Mouse (Mus musculus): ENCODE measurements around the gene Wfdc17.

The Wfdc17 gene

GRCm38 (mm10) chr11:83740443-83740991 is 36.7 kb downstream of the Wfdc17 start:
- no peak for DNase-seq (ENCODE audit: low spot score in 2 of 2)

DNA sequence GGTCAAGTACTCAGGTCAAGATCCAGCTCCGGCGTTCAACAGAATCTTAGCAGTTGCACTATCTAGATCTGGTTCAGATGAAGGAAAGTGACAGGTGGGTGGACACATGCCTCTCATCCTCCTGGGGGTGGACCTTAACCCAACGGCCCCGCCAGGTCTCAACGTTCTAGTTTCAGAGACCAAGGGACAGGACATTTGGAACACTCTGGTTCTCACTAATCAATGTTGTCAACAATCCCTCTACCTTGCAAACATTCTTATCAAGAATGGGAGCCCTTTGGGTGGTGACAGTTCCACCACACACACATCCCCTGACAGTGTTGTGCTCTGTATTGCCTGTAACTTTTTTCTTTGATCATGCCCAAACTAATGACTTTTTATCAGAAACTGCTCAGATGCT is 38.0 kb downstream of the Wfdc17 start:
- DNase-seq (ENCODE audit: low spot score in 2 of 2): no peak

- DNase-seq (ENCODE audit: low spot score in 2 of 2): no peak
Measured at GRCm38 (mm10) chr11:83742731-83743355, 39.1 kb downstream of the Wfdc17 start.

- no peak for DNase-seq (ENCODE audit: low spot score in 2 of 2)
Measured at GRCm38 (mm10) chr11:83743525-83743924, 39.7 kb downstream of the Wfdc17 start.

DNA sequence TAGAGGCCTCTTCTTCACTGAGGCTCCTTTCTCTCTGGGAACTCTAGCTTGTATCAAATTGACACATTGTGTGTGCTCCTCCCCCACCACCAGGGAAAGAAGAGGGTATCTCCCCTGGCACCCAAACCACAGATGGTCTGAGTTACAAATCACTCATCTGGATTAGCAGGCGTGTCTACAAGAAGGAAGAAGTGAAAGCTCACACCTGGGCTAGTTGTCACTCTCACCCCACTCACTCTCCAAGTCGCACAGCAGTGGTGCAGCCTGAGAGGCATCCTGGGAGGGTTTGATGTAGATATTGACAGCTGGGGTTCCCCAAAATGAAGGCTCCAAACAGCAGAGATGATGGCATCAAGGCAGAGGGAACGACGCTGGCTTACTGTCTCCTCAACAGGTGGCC is 42.4 kb downstream of the Wfdc17 start:
- no peak for DNase-seq (ENCODE audit: low spot score in 2 of 2)

- no peak for DNase-seq (ENCODE audit: low spot score in 2 of 2)
Measured at GRCm38 (mm10) chr11:83746681-83747080, 42.9 kb downstream of the Wfdc17 start, which contains the start of gene Wfdc21. Wfdc21 (plus strand) TSS chr11:83746940.

DNA sequence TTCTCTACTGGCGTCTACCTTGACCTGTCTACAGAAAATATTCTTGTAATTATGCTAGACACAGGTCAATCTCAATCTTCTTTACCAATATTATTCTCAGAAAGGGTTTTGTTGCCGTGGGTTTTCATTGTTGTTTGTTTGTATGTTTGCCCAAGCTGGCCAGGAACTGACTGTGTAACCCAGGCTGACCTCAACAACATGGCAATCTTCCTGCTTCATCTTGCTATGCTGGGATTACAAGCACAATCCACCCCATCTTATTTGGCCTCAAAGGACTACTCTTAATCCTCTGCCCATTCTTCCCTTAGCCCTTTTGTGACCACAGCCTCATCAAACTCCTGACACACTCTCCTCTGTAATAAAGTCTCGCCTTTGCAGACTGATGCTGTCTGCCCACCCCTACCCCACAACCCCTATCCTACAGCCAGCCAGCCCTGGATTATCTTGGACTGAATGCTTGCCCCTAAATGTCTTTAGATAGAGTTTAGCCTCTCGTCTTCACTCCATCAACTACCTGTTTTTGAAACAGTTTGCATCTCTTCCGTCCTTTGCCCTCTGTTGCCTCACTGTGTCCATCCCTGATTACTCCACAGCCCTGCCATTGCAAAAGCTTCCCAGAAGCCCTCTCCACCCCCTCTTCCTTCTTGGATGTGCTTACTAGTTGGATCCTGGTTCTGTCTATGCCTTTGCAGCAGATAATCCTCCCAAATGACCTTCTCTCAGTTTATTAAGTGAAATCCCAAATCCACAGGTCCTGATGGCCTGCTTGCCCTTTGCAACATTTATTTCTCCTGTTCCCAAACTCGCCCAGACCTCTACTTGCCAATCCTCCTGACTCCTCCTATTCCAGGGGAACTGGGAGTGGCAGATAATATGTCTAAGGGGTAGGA is 43.8 kb downstream of the Wfdc17 start:
- no peak for DNase-seq (ENCODE audit: low spot score in 2 of 2)

DNA sequence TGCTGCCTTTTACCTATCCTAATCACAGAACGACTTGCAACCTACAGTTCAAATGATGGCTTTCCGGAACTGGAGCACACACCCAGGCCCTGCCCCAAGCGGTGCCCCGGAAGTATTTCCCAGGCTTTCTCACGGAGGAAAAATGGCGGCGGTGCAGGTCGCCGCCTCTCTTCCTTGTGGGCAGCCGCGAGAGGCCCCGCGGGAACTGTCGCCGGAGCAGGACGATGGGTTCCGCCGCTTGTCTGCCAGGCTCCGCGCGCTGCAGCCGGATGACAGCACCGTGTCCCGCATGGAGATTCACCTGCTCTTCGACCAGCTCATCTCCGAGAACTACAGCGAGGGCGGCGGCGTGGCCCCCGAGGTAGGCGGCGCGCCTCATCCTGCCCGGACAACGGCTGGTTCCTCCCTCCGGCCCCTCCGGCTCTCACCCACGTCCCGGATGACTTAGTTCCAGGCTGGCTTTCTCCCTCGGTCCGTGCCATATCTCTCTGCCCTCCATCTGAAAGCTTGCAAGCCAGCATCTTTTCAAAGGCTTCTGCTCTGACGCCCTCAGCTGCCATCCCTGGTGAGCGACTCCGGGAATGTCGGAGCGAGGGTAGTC is 49.9 kb downstream of the Wfdc17 start, which contains the start of gene Heatr6:
Gene Heatr6, plus strand, starts transcription at position 116 of the 601 bp plus-strand sequence.
- peak; percentile 83 to 92 for DNase-seq (ENCODE audit: low spot score in 2 of 2)

DNA sequence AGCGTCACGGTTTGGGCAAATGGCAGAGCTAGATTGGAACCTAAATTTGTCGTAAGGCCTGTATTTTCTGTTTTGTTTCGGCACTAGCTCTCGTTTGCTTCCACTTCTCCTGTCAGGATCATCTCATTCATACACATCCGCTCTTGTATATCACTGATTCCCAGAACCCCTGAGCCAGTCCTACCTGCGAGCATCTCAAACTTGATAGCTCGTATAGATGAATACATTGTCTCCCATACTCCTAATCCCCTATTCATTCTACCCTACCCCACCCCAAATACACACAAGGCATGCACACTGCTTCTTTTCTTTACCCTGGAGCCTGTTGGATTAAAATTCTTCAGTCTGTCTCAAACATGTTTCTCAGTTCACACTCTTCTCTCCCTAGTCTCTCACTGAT is 50.4 kb downstream of the Wfdc17 start:
- no peak for DNase-seq (ENCODE audit: low spot score in 2 of 2)
